Mouse (Mus musculus) heart, embryonic 12.5 days (tissue): ENCODE results near the gene Cdon. TPM values are rescaled to one million over a fixed set of nuclear protein-coding genes. Genes with fewer than 3 reads are reported as not detected.

Experiments
- ATAC-seq: fragments of 200-750 bp; cut with Nextera tagmentation; 2 replicates; pipeline ENCODE4 v1.8.0; 2017; ENCODE audit warnings: moderate TSS enrichment, moderate library complexity; ENCODE audit not compliant: insufficient number of reproducible peaks, low FRiP score
- H3K27ac ChIP-seq: fragments of 300-500 bp; sonication (generic); 2 replicates; pipeline ENCODE4 v1.5.1; 2016; ENCODE audit warnings: mild to moderate bottlenecking, moderate library complexity; ENCODE audit not compliant: poor library complexity, severe bottlenecking
- H3K27me3 ChIP-seq: fragments of 300-500 bp; sonication (generic); replicated peaks from 2 replicates; pipeline ENCODE4 v1.6.1; 2016; ENCODE audit warnings: mild to moderate bottlenecking, moderate library complexity
- H3K36me3 ChIP-seq: fragments of 300-500 bp; sonication (generic); 2 replicates; pipeline ENCODE4 v1.6.1; 2016; ENCODE audit warnings: mild to moderate bottlenecking, moderate library complexity
- H3K4me1 ChIP-seq: fragments of 300-500 bp; sonication (generic); replicated peaks from 2 replicates; pipeline ENCODE4 v1.6.1; 2016; ENCODE audit warnings: mild to moderate bottlenecking
- H3K4me2 ChIP-seq: fragments of 300-500 bp; sonication (generic); 2 replicates; pipeline ENCODE4 v1.6.1; 2016; ENCODE audit warnings: mild to moderate bottlenecking, moderate library complexity
- H3K4me3 ChIP-seq: fragments of 300-500 bp; sonication (generic); 2 replicates; pipeline ENCODE4 v1.5.1; 2016; ENCODE audit warnings: mild to moderate bottlenecking
- H3K9ac ChIP-seq: fragments of 300-500 bp; sonication (generic); 2 replicates; pipeline ENCODE4 v1.6.1; 2016; ENCODE audit warnings: mild to moderate bottlenecking, moderate library complexity
- H3K9me3 ChIP-seq: fragments of 300-500 bp; sonication (generic); replicated peaks from 2 replicates; pipeline ENCODE4 v1.6.1; 2016; ENCODE audit warnings: mild to moderate bottlenecking, moderate library complexity
- WGBS: fragments of 180-500 bp; shearing (Covaris S2); methylation state at CpG from one replicate; pipeline ENCODE4 v1.1.7; 2016; 5-methylcytosine and 5-hydroxymethylcytosine counted together
- polyA plus RNA-seq: library from polyadenylated mRNA; unstranded; fragments of >200 nt; fragmentation: Nextera tagmentation; extraction: Ambion mirVana; gene quantifications from 2 replicates; pipeline ENCODE4 v1.2.1, GENCODE M21; 2016

The Cdon gene
- polyA plus RNA-seq, 1 experiment from 2014 or later: 7.0 TPM

- Histone ChIP-seq H3K9me3 (no peaks in the 10 kb centered on the region), H3K27ac (0 out of 2 replicates have a peak overlapping the region, but pooled peaks have one; percentile 18), H3K4me1 (peaks cover 8% of the 10 kb centered on the region; the same call in 1 of the 2 replicates), H3K9ac (no peak overlapping the region), H3K4me2 (no peak overlapping the region), H3K4me3 (no peak overlapping the region), H3K36me3 (no peaks in the 10 kb centered on the region), H3K27me3 (0 out of 2 replicates have a peak, but pooled peaks cover 3% of the 10 kb centered on the region)
- 63% methylated on average over 1 of the region's 1 CpGs for WGBS
- no peak for ATAC-seq
These were observed 102.0 kb downstream of the Cdon start for GRCm38 (mm10) chr9:35522821-35523515.

GRCm38 (mm10) chr9:35523541-35523940 lies 102.6 kb downstream of the Cdon start:
- WGBS: 41% methylated on average over 5 of the region's 5 CpGs
- 0 out of 2 replicates have a peak overlapping the region, but pooled peaks have one; percentile 18 for H3K27ac ChIP-seq
- H3K4me3 ChIP-seq: no peak overlapping the region
- H3K9me3 ChIP-seq: no peaks in the 10 kb centered on the region
- 0 out of 2 replicates have a peak, but pooled peaks cover 3% of the 10 kb centered on the region for H3K27me3 ChIP-seq
- ATAC-seq: peak; percentile 36
- H3K4me1 ChIP-seq: peaks cover 8% of the 10 kb centered on the region; the same call in 1 of the 2 replicates
- no peak overlapping the region for H3K4me2 ChIP-seq
- H3K9ac ChIP-seq: no peak overlapping the region
- H3K36me3 ChIP-seq: no peaks in the 10 kb centered on the region

- no peaks in the 10 kb centered on the region for H3K9me3 ChIP-seq
- H3K4me1 ChIP-seq: peaks cover 8% of the 10 kb centered on the region; the same call in 1 of the 2 replicates
- 26% methylated on average over 7 of the region's 7 CpGs for WGBS
- peak; percentile 53 for ATAC-seq
- no peak overlapping the region for H3K4me3 ChIP-seq
- H3K36me3 ChIP-seq: no peaks in the 10 kb centered on the region
- no peak overlapping the region for H3K9ac ChIP-seq
- H3K4me2 ChIP-seq: no peak overlapping the region
- H3K27ac ChIP-seq: 0 out of 2 replicates have a peak overlapping the region, but pooled peaks have one; percentile 8
- 0 out of 2 replicates have a peak, but pooled peaks cover 3% of the 10 kb centered on the region for H3K27me3 ChIP-seq
These were observed 103.0 kb downstream of the Cdon start for GRCm38 (mm10) chr9:35523941-35524411.

- Histone ChIP-seq H3K4me3 (no peak overlapping the region), H3K36me3 (no peaks in the 10 kb centered on the region), H3K9me3 (no peaks in the 10 kb centered on the region), H3K4me2 (no peak overlapping the region), H3K27ac (no peak overlapping the region), H3K4me1 (0 out of 2 replicates have a peak, but pooled peaks cover 1% of the 10 kb centered on the region), H3K9ac (no peak overlapping the region), H3K27me3 (0 out of 2 replicates have a peak, but pooled peaks cover 3% of the 10 kb centered on the region)
- no peak for ATAC-seq
- WGBS: 57% methylated on average over 3 of the region's 3 CpGs
These were observed 108.2 kb downstream of the Cdon start for GRCm38 (mm10) chr9:35529141-35529540.

- 14% methylated on average over 1 of the region's 1 CpGs for WGBS
These were observed 108.9 kb downstream of the Cdon start for GRCm38 (mm10) chr9:35529796-35530195.

GRCm38 (mm10) chr9:35533266-35533665 lies 112.3 kb downstream of the Cdon start:
- Histone ChIP-seq H3K4me3 (no peak overlapping the region), H3K4me2 (no peak overlapping the region), H3K27me3 (no peaks in the 10 kb centered on the region), H3K9me3 (no peaks in the 10 kb centered on the region), H3K4me1 (peaks cover 11% of the 10 kb centered on the region), H3K9ac (no peak overlapping the region), H3K27ac (no peak overlapping the region), H3K36me3 (no peaks in the 10 kb centered on the region)
- 59% methylated on average over 9 of the region's 9 CpGs for WGBS
- ATAC-seq: no peak

More at GRCm38 (mm10) chr9:35529796-35530195, 108.9 kb downstream of the Cdon start:
- Histone ChIP-seq H3K4me3 (no peak overlapping the region), H3K27ac (0 out of 2 replicates have a peak overlapping the region, but pooled peaks have one; percentile 3), H3K27me3 (0 out of 2 replicates have a peak, but pooled peaks cover 3% of the 10 kb centered on the region), H3K4me1 (0 out of 2 replicates have a peak, but pooled peaks cover 1% of the 10 kb centered on the region), H3K4me2 (no peak overlapping the region), H3K9ac (no peak overlapping the region), H3K36me3 (no peaks in the 10 kb centered on the region), H3K9me3 (no peaks in the 10 kb centered on the region)
- ATAC-seq: no peak

GRCm38 (mm10) chr9:35535110-35535509 lies 114.2 kb downstream of the Cdon start:
- H3K27me3 ChIP-seq: no peaks in the 10 kb centered on the region
- H3K27ac ChIP-seq: no peak overlapping the region
- 3% methylated on average over 2 of the region's 2 CpGs for WGBS
- no peak overlapping the region for H3K4me3 ChIP-seq
- H3K9ac ChIP-seq: no peak overlapping the region
- ATAC-seq: peak; percentile 58
- peaks cover 20% of the 10 kb centered on the region for H3K4me1 ChIP-seq
- H3K36me3 ChIP-seq: no peaks in the 10 kb centered on the region
- no peaks in the 10 kb centered on the region for H3K9me3 ChIP-seq
- no peak overlapping the region for H3K4me2 ChIP-seq

- H3K4me2 ChIP-seq: no peak overlapping the region
- 57% methylated on average over 4 of the region's 4 CpGs for WGBS
These were observed 114.9 kb downstream of the Cdon start for GRCm38 (mm10) chr9:35535876-35536275.

GRCm38 (mm10) chr9:35539001-35539750 lies 118.2 kb downstream of the Cdon start:
- H3K4me1 ChIP-seq: peaks cover 20% of the 10 kb centered on the region
- H3K36me3 ChIP-seq: no peaks in the 10 kb centered on the region
- no peak overlapping the region for H3K4me2 ChIP-seq
- no peak for ATAC-seq
- 0 out of 2 replicates have a peak, but pooled peaks cover 3% of the 10 kb centered on the region for H3K27me3 ChIP-seq
- no peak overlapping the region for H3K27ac ChIP-seq
- 78% methylated on average over 13 of the region's 13 CpGs for WGBS
- H3K4me3 ChIP-seq: no peak overlapping the region
- no peak overlapping the region for H3K9ac ChIP-seq
- H3K9me3 ChIP-seq: no peaks in the 10 kb centered on the region

More at GRCm38 (mm10) chr9:35535876-35536275, 114.9 kb downstream of the Cdon start:
- H3K4me1 ChIP-seq: peaks cover 20% of the 10 kb centered on the region
- H3K27me3 ChIP-seq: no peaks in the 10 kb centered on the region
- H3K36me3 ChIP-seq: no peaks in the 10 kb centered on the region
- H3K9me3 ChIP-seq: no peaks in the 10 kb centered on the region
- ATAC-seq: no peak
- H3K27ac ChIP-seq: no peak overlapping the region
- H3K4me3 ChIP-seq: no peak overlapping the region
- no peak overlapping the region for H3K9ac ChIP-seq

GRCm38 (mm10) chr9:35541024-35541423 lies 120.1 kb downstream of the Cdon start:
- Histone ChIP-seq H3K9ac (no peak overlapping the region), H3K9me3 (no peaks in the 10 kb centered on the region), H3K27ac (no peak overlapping the region), H3K36me3 (no peaks in the 10 kb centered on the region), H3K4me3 (no peak overlapping the region), H3K4me2 (no peak overlapping the region), H3K4me1 (peaks cover 17% of the 10 kb centered on the region), H3K27me3 (0 out of 2 replicates have a peak, but pooled peaks cover 3% of the 10 kb centered on the region)
- WGBS: 81% methylated on average over 5 of the region's 5 CpGs
- no peak for ATAC-seq

GRCm38 (mm10) chr9:35541488-35541887 lies 120.6 kb downstream of the Cdon start:
- H3K9ac ChIP-seq: no peak overlapping the region
- H3K9me3 ChIP-seq: no peaks in the 10 kb centered on the region
- H3K4me3 ChIP-seq: no peak overlapping the region
- no peak overlapping the region for H3K4me2 ChIP-seq
- no peak overlapping the region for H3K27ac ChIP-seq
- H3K4me1 ChIP-seq: peaks cover 17% of the 10 kb centered on the region
- 5% methylated on average over 6 of the region's 6 CpGs for WGBS
- no peak for ATAC-seq
- 0 out of 2 replicates have a peak, but pooled peaks cover 3% of the 10 kb centered on the region for H3K27me3 ChIP-seq
- H3K36me3 ChIP-seq: no peaks in the 10 kb centered on the region
